ENCODE assay signal across 11 mouse cellular contexts in the genomic region with DNA sequence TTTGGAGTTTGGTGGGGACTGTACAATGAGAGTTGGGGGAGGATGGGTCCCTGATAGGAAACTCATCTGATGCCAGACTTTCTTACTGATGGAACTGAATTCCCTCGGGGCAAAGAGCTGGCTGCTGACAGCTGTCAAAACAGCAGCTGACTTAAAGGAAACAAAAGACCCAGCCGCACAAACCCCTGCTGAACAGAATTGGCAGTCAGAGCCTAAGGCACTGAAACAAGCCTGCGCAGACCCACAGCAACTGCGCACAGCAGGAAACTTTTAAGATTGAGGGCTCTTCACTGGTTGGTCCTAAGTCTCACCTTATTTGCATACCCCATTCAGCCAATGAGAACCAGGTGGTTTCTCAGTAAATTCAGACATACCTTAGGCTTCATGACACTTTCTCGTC. TPM values are rescaled to one million over a fixed set of nuclear protein-coding genes. Genes with fewer than 3 reads are reported as not detected.
DNase-seq lines count a peak whose midpoint lies in the region; ATAC-seq and TF ChIP-seq lines count a peak whose summit lies in the region.
"Had no signal": no experiment of that assay in that cellular context is flagged by ENCODE, and none has a peak within 500 bp of the region (broad histone marks: within the 10 kb centered on the region; RNA-seq: fewer than 3 reads in every experiment).

No protein-coding gene starts in this region.

- no peak overlapping the region for H3K9ac ChIP-seq in lung, postnatal 0 days (replicated peaks; ENCODE audit: low read depth)
- no peak overlapping the region for H3K9ac ChIP-seq in embryonic facial prominence, embryonic 13.5 days
- no peak overlapping the region for H3K9ac ChIP-seq in hindbrain, embryonic 14.5 days
- H3K9ac ChIP-seq: liver, embryonic 13.5 days had no signal

- H3K9me3 ChIP-seq in lung, postnatal 0 days (ENCODE audit: low read length), result no peaks in the 10 kb centered on the region
- 0 out of 2 replicates have a peak, but pooled peaks cover 4% of the 10 kb centered on the region for H3K9me3 ChIP-seq in embryonic facial prominence, embryonic 13.5 days
- H3K9me3 ChIP-seq in hindbrain, embryonic 14.5 days (ENCODE audit: control insufficient read depth, low read length), result no peaks in the 10 kb centered on the region
- H3K9me3 ChIP-seq: liver, embryonic 13.5 days had no signal

- no peaks in the 10 kb centered on the region for H3K27me3 ChIP-seq in lung, postnatal 0 days (replicated peaks; ENCODE audit: insufficient read depth, low read length)
- no peaks in the 10 kb centered on the region for H3K27me3 ChIP-seq in embryonic facial prominence, embryonic 13.5 days
- H3K27me3 ChIP-seq in hindbrain, embryonic 14.5 days (ENCODE audit: control insufficient read depth, insufficient read depth, low read length), result no peaks in the 10 kb centered on the region

- H3K4me1 ChIP-seq in lung, postnatal 0 days (ENCODE audit: insufficient read depth, low read depth, low read length), result no peaks in the 10 kb centered on the region
- peaks cover 17% of the 10 kb centered on the region for H3K4me1 ChIP-seq in embryonic facial prominence, embryonic 13.5 days
- H3K4me1 ChIP-seq in hindbrain, embryonic 14.5 days (replicated peaks; ENCODE audit: control insufficient read depth, insufficient read depth, low read length), result no peaks in the 10 kb centered on the region

- no peaks in the 10 kb centered on the region for H3K36me3 ChIP-seq in lung, postnatal 0 days (ENCODE audit: insufficient read depth, low read length)
- no peaks in the 10 kb centered on the region for H3K36me3 ChIP-seq in embryonic facial prominence, embryonic 13.5 days
- no peaks in the 10 kb centered on the region for H3K36me3 ChIP-seq in hindbrain, embryonic 14.5 days (replicated peaks; ENCODE audit: control insufficient read depth, insufficient read depth)
- H3K36me3 ChIP-seq: liver, embryonic 13.5 days had no signal

- WGBS in lung, postnatal 0 days, result 32% methylated on average over 5 of the region's 5 CpGs
- WGBS in embryonic facial prominence, embryonic 13.5 days, result 12% methylated on average over 5 of the region's 5 CpGs
- WGBS in hindbrain, embryonic 14.5 days, result 24% methylated on average over 5 of the region's 5 CpGs

- no peak overlapping the region for H3K27ac ChIP-seq in lung, postnatal 0 days (ENCODE audit: low read length)
- peak overlapping the region; percentile 83 for H3K27ac ChIP-seq in embryonic facial prominence, embryonic 13.5 days
- H3K27ac ChIP-seq in hindbrain, embryonic 14.5 days, result peak overlapping the region; percentile 43
- H3K27ac ChIP-seq: liver, embryonic 13.5 days had no signal

- no peak for TF ChIP-seq CTCF in lung, postnatal 0 days (IDR thresholded peaks at IDR 0.05)

- DNase-seq in lung, postnatal 0 days (ENCODE audit: low spot score), result peak; percentile 35
- DNase-seq in lung, postnatal 25 days (ENCODE audit: low spot score), result no peak
- peak; percentile 38 for DNase-seq in hindbrain, embryonic 14.5 days (ENCODE audit: low spot score)
- peak; percentile 51 for DNase-seq in retina, embryonic 14.5 days (ENCODE audit: low spot score)
- DNase-seq in layer of hippocampus, postnatal 36 days, result no peak
- no peak for DNase-seq in ovary, postnatal 36 days (ENCODE audit: low spot score)
- DNase-seq: adrenal gland, postnatal 14 days; cerebellum, adult 9-10 months; liver, embryonic 13.5 days; thymus, postnatal 14 days had no signal

- TF ChIP-seq EP300 in lung, postnatal 0 days (IDR thresholded peaks at IDR 0.05), result no peak

- H3K4me2 ChIP-seq in lung, postnatal 0 days (replicated peaks; ENCODE audit: low read depth, low read length), result no peak overlapping the region
- H3K4me2 ChIP-seq in embryonic facial prominence, embryonic 13.5 days, result no peak overlapping the region
- H3K4me2 ChIP-seq in hindbrain, embryonic 14.5 days (replicated peaks), result no peak overlapping the region
- H3K4me2 ChIP-seq: liver, embryonic 13.5 days had no signal

- peak; percentile 39; the same call in 1 of the 2 replicates for ATAC-seq in lung, postnatal 0 days
- ATAC-seq in embryonic facial prominence, embryonic 13.5 days (ENCODE audit: insufficient number of reproducible peaks, insufficient read depth, low FRiP score, low TSS enrichment, low read depth), result peak; percentile 54; the same call in 1 of the 2 replicates
- no peak for ATAC-seq in hindbrain, embryonic 14.5 days (ENCODE audit: low FRiP score)

- H3K4me3 ChIP-seq in lung, postnatal 0 days (ENCODE audit: low read depth, low read length), result no peak overlapping the region
- no peak overlapping the region for H3K4me3 ChIP-seq in embryonic facial prominence, embryonic 13.5 days
- H3K4me3 ChIP-seq in hindbrain, embryonic 14.5 days (replicated peaks; ENCODE audit: low read length), result no peak overlapping the region
- H3K4me3 ChIP-seq: liver, embryonic 13.5 days had no signal

RNA-seq across cellular contexts. Expression of gene Sema4a, which starts 12.0 kb away (rescaled TPM):
- 9.0 and 9.2 TPM in 2 replicates for polyA plus RNA-seq in lung, postnatal 0 days (2015; fragmentation: Nextera tagmentation; extraction: Ambion mirVana)
- 10.3 and 13.3 TPM in 2 replicates for polyA plus RNA-seq in embryonic facial prominence, embryonic 13.5 days (2015; fragmentation: Nextera tagmentation; extraction: Ambion mirVana)
- 21.5 and 22.9 TPM in 2 replicates for polyA plus RNA-seq in hindbrain, embryonic 14.5 days (2014; fragmentation: Nextera tagmentation; extraction: Ambion mirVana)
- 10 to 100 TPM; 34.1 to 36.8 TPM for total RNA-seq in layer of hippocampus, postnatal 36 days (2021)

RNA-seq across cellular contexts. Expression of gene Lmna, which starts 36.7 kb away (rescaled TPM):
- polyA plus RNA-seq in lung, postnatal 0 days (2015; fragmentation: Nextera tagmentation; extraction: Ambion mirVana), result 185 and 216 TPM in 2 replicates
- 311 and 321 TPM in 2 replicates for polyA plus RNA-seq in embryonic facial prominence, embryonic 13.5 days (2015; fragmentation: Nextera tagmentation; extraction: Ambion mirVana)
- polyA plus RNA-seq in hindbrain, embryonic 14.5 days (2014; fragmentation: Nextera tagmentation; extraction: Ambion mirVana), result 44.3 and 47.3 TPM in 2 replicates
- 10 to 100 TPM; 32.6 to 34.3 TPM for total RNA-seq in layer of hippocampus, postnatal 36 days (2021)

RNA-seq across cellular contexts. Expression of gene Slc25a44, which starts 48.1 kb away (rescaled TPM):
- polyA plus RNA-seq in lung, postnatal 0 days (2015; fragmentation: Nextera tagmentation; extraction: Ambion mirVana), result 9.3 and 11.3 TPM in 2 replicates
- 16.5 and 16.7 TPM in 2 replicates for polyA plus RNA-seq in embryonic facial prominence, embryonic 13.5 days (2015; fragmentation: Nextera tagmentation; extraction: Ambion mirVana)
- polyA plus RNA-seq in hindbrain, embryonic 14.5 days (2014; fragmentation: Nextera tagmentation; extraction: Ambion mirVana), result 36.4 and 42.2 TPM in 2 replicates
- 10 to 100 TPM; 68.6 to 69.1 TPM for total RNA-seq in layer of hippocampus, postnatal 36 days (2021)

RNA-seq across cellular contexts. Expression of gene Mex3a, which starts 59.2 kb away (rescaled TPM):
- polyA plus RNA-seq in lung, postnatal 0 days (2015; fragmentation: Nextera tagmentation; extraction: Ambion mirVana), result 2.6 and 3.4 TPM in 2 replicates
- 32.2 and 33.4 TPM in 2 replicates for polyA plus RNA-seq in embryonic facial prominence, embryonic 13.5 days (2015; fragmentation: Nextera tagmentation; extraction: Ambion mirVana)
- polyA plus RNA-seq in hindbrain, embryonic 14.5 days (2014; fragmentation: Nextera tagmentation; extraction: Ambion mirVana), result 30.8 and 31.0 TPM in 2 replicates
- total RNA-seq in layer of hippocampus, postnatal 36 days (2021), result 1 to 10 TPM; 4.0 to 4.4 TPM

Comparison
In these comparisons a context has a peak if more than half of its experiments do, and no peak if none do; other contexts are left out.
1. DNase-seq: peak in lung, postnatal 0 days (single experiment), hindbrain, embryonic 14.5 days (single experiment) and retina, embryonic 14.5 days (single experiment); none in lung, postnatal 25 days (single experiment), layer of hippocampus, postnatal 36 days (0 of 2) and ovary, postnatal 36 days (single experiment).